Mouse (Mus musculus): Measurements from ENCODE around the gene Srd5a2.

The Srd5a2 gene

GRCm38 (mm10) chr17:73985936-73986335 lies 61.8 kb downstream of the Srd5a2 start:
- DNase-seq (ENCODE audit: low spot score), result no peak

GRCm38 (mm10) chr17:73984508-73984907 lies 63.2 kb downstream of the Srd5a2 start:
- peak; percentile 50 for DNase-seq (ENCODE audit: low spot score)

GRCm38 (mm10) chr17:73982871-73983270 lies 64.8 kb downstream of the Srd5a2 start:
- DNase-seq (ENCODE audit: low spot score), result no peak

- no peak for DNase-seq (ENCODE audit: low spot score)
Observed at GRCm38 (mm10) chr17:73976066-73976465, 71.7 kb downstream of the Srd5a2 start.

GRCm38 (mm10) chr17:73972648-73973047 lies 75.1 kb downstream of the Srd5a2 start:
- no peak for DNase-seq (ENCODE audit: low spot score)

GRCm38 (mm10) chr17:73971291-73971690 lies 76.4 kb downstream of the Srd5a2 start:
- DNase-seq (ENCODE audit: low spot score), result no peak

GRCm38 (mm10) chr17:73970361-73971027 lies 77.2 kb downstream of the Srd5a2 start:
- no peak for DNase-seq (ENCODE audit: low spot score)
